20 mouse cellular contexts compared by ENCODE assay signal in the genomic region with DNA sequence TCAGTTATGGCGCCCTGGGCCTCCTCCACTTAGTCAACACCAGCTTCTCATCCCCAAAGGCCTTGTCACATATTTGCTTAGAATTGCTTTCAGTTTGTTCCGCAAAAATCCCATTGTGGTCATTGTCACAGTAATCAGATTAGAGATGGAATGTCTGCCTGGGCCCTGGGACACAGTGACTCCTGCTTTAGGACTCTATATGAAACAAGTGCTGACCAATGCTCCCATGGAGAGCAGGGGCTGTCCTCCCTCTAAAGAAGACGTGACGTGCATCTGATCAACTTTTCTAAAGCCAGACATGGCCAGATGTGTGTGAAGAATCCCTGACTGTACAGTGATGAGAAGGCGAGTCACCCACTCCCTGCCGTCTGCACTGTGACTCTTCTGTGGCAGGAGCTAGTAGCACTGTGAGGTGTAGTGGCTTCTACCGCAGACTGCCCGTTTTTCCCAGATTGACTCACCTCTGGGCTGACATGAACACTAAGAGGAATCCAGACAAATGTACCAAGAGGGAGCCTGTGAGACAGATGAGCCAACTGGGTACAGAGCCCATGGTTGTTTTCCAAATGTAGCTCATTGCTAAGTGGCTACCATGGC.
"Had no signal": no experiment of that assay in that cellular context is flagged by ENCODE, and none has a peak within 500 bp of the region (broad histone marks: within the 10 kb centered on the region; RNA-seq: fewer than 3 reads in every experiment).

No protein-coding gene starts in this region.

- ATAC-seq: intestine, postnatal 0 days; liver, postnatal 0 days had no signal

- H3K4me3 ChIP-seq: left cerebral cortex, adult 2 months; megakaryocyte, embryonic 14.5 days; myocyte; neural tube, embryonic 13.5 days; stomach, embryonic 15.5 days had no signal

- H3K27ac ChIP-seq: kidney, postnatal 0 days; left cerebral cortex, adult 2 months; liver, embryonic 14.5 days; neural tube, embryonic 13.5 days; stomach, embryonic 15.5 days had no signal

- DNase-seq: kidney, adult 2 months; kidney, postnatal 25 days; layer of hippocampus, postnatal 36 days; liver, postnatal 0 days; lung, embryonic 14.5 days; lung, postnatal 10 days; lung, postnatal 36 days; midbrain, embryonic 14.5 days; retina, postnatal 1 day; right cerebral cortex, postnatal 25 days; spleen, adult 18-20 months; thymus, postnatal 36 days had no signal

- H3K4me1 ChIP-seq: neural tube, embryonic 13.5 days; stomach, embryonic 15.5 days had no signal

- H3K27me3 ChIP-seq: megakaryocyte, embryonic 14.5 days; neural tube, embryonic 13.5 days; stomach, embryonic 15.5 days had no signal

- H3K9me3 ChIP-seq: megakaryocyte, embryonic 14.5 days; neural tube, embryonic 13.5 days; stomach, embryonic 15.5 days had no signal

- H3K9ac ChIP-seq: liver, embryonic 14.5 days; liver, postnatal 0 days; lung, embryonic 14.5 days; neural tube, embryonic 13.5 days; stomach, embryonic 15.5 days had no signal

- H3K4me2 ChIP-seq: lung, embryonic 14.5 days; neural tube, embryonic 13.5 days; stomach, embryonic 15.5 days had no signal
